Mouse (Mus musculus) cortical plate, adult 2 months (tissue): ENCODE data around the gene Gm1043.

Source experiments
- CTCF ChIP-seq: fragments of 200-500 bp; IDR thresholded peaks from 2 replicates; pipeline ENCODE4 v1.5.1; 2011; ENCODE audit warnings: mild to moderate bottlenecking, control low read depth, low read length; ENCODE audit not compliant: insufficient read depth; ENCODE audit errors: extremely low read depth
- POLR2A ChIP-seq: fragments of 200-500 bp; IDR thresholded peaks from 2 replicates; pipeline ENCODE4 v1.6.1; 2011; ENCODE audit warnings: mild to moderate bottlenecking, low read length, control low read depth; ENCODE audit not compliant: insufficient read depth; ENCODE audit errors: extremely low read depth

DNA sequence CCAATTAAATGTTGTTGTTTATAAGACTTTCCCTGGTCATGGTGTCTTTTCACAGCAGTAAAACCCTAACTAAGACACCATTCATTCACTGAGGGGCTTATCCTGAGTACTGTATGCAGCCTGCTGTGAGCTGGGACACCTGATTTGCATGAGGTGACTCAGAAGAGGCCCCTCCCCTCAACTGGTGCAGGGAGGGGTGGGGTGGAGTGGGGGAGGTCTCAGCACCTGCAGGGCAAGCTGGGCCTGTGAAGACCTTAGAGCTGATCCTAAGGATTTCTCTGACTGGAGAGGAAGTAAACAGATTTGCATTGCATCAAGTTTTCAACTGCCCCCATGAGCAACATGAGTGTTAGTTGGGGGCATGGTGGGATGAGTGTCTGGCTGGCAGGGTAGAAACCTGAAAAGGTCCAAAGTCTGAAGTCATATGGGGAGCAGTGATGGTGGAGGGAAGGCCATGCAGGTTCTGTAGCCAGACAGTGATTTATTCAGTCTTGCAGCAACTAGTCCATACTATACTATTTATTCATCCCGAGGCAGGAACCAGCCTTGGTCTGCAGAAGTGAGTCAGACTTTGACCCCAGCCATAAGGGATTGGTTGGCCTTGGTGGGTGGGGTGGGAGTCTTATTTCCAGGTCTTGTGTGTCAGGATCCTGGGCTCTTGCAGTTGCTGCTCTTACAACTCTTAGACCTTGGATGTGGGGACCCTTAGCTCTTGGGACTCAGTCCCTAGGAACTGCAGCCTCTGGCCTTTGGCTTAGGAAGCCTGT lies 3.4 kb downstream of the Gm1043 start:
- no peak for TF ChIP-seq CTCF
- TF ChIP-seq POLR2A, result no peak
